Mouse (Mus musculus): ENCODE data around the gene Tmem109. TPM values are rescaled to one million over a fixed set of nuclear protein-coding genes. Genes with fewer than 3 reads are reported as not detected.

Tmem109 gene
- total and polyA plus RNA-seq, 2 experiments from 2014 or later = 27.9 to 37.4 TPM

GRCm38 (mm10) chr19:10842914-10843313 is 38.9 kb downstream of the Tmem109 start:
- no peaks in the 10 kb centered on the region for H3K27me3 ChIP-seq (ENCODE audit: insufficient read depth, low read length)
- H3K4me1 ChIP-seq (ENCODE audit: insufficient read depth, low read length) = 0 out of 2 replicates have a peak, but pooled peaks cover 7% of the 10 kb centered on the region
- H3K9me3 ChIP-seq (ENCODE audit: low read length) = no peaks in the 10 kb centered on the region
- no peak overlapping the region for H3K27ac ChIP-seq
- no peak overlapping the region for H3K9ac ChIP-seq (replicated peaks; ENCODE audit: low read length)
- H3K36me3 ChIP-seq (ENCODE audit: insufficient read depth, low read length) = no peaks in the 10 kb centered on the region
- no peak for ATAC-seq
- H3K4me2 ChIP-seq (ENCODE audit: low read depth, low read length) = no peak overlapping the region
- no peak overlapping the region for H3K4me3 ChIP-seq (ENCODE audit: low read length)
- DNase-seq (ENCODE audit: low spot score) = no peak
- WGBS = 48% methylated on average over 24 of the region's 24 CpGs
- TF ChIP-seq CTCF (IDR thresholded peaks at IDR 0.05; ENCODE audit: low read depth) = no peak

- no peaks in the 10 kb centered on the region for H3K4me1 ChIP-seq (ENCODE audit: insufficient read depth, low read length)
Measured at GRCm38 (mm10) chr19:10841721-10842626, 39.8 kb downstream of the Tmem109 start.

GRCm38 (mm10) chr19:10839010-10839892 is 42.5 kb downstream of the Tmem109 start, which contains the start of gene Slc15a3:
Gene Slc15a3, plus strand, starts transcription at chr19:10839727.
- ATAC-seq = no peak
- WGBS = 84% methylated on average over 14 of the region's 15 CpGs
- H3K4me3 ChIP-seq (ENCODE audit: low read length) = no peak within 1 kb of the TSS
- no peak within 1 kb of the TSS for H3K27ac ChIP-seq
- no peaks in the 10 kb centered on the region for H3K36me3 ChIP-seq (ENCODE audit: insufficient read depth, low read length)
- no peak for DNase-seq (ENCODE audit: low spot score)
- no peaks in the 10 kb centered on the region for H3K27me3 ChIP-seq (ENCODE audit: insufficient read depth, low read length)
- no peak for TF ChIP-seq CTCF (IDR thresholded peaks at IDR 0.05; ENCODE audit: low read depth)
- no peaks in the 10 kb centered on the region for H3K9me3 ChIP-seq (ENCODE audit: low read length)
- H3K4me1 ChIP-seq (ENCODE audit: insufficient read depth, low read length) = no peaks in the 10 kb centered on the region
- no peak within 1 kb of the TSS for H3K4me2 ChIP-seq (ENCODE audit: low read depth, low read length)
- no peak within 1 kb of the TSS for H3K9ac ChIP-seq (replicated peaks; ENCODE audit: low read length)

More at GRCm38 (mm10) chr19:10841721-10842626, 39.8 kb downstream of the Tmem109 start:
- Histone ChIP-seq H3K27me3 (ENCODE audit: insufficient read depth, low read length) (no peaks in the 10 kb centered on the region), H3K4me2 (ENCODE audit: low read depth, low read length) (no peak overlapping the region), H3K9me3 (ENCODE audit: low read length) (no peaks in the 10 kb centered on the region), H3K4me3 (ENCODE audit: low read length) (no peak overlapping the region), H3K9ac (replicated peaks; ENCODE audit: low read length) (no peak overlapping the region), H3K27ac (no peak overlapping the region), H3K36me3 (ENCODE audit: insufficient read depth, low read length) (no peaks in the 10 kb centered on the region)
- DNase-seq (ENCODE audit: low spot score) (no peak), ATAC-seq (no peak)
- TF ChIP-seq CTCF (IDR thresholded peaks at IDR 0.05; ENCODE audit: low read depth) = no peak
- 47% methylated on average over 16 of the region's 16 CpGs for WGBS

GRCm38 (mm10) chr19:10835671-10836070 is 46.1 kb downstream of the Tmem109 start:
- Histone ChIP-seq H3K4me3 (ENCODE audit: low read length) (no peak overlapping the region), H3K4me2 (ENCODE audit: low read depth, low read length) (no peak overlapping the region), H3K27ac (no peak overlapping the region), H3K36me3 (ENCODE audit: insufficient read depth, low read length) (no peaks in the 10 kb centered on the region), H3K9ac (replicated peaks; ENCODE audit: low read length) (no peak overlapping the region), H3K9me3 (ENCODE audit: low read length) (no peaks in the 10 kb centered on the region), H3K4me1 (ENCODE audit: insufficient read depth, low read length) (no peaks in the 10 kb centered on the region), H3K27me3 (ENCODE audit: insufficient read depth, low read length) (no peaks in the 10 kb centered on the region)
- DNase-seq (ENCODE audit: low spot score) (no peak), ATAC-seq (no peak)
- TF ChIP-seq CTCF (IDR thresholded peaks at IDR 0.05; ENCODE audit: low read depth) = no peak
- 68% methylated on average over 3 of the region's 3 CpGs for whole genome bisulfite sequencing

GRCm38 (mm10) chr19:10833611-10834010 is 48.2 kb downstream of the Tmem109 start:
- H3K27me3 ChIP-seq (ENCODE audit: insufficient read depth, low read length) = no peaks in the 10 kb centered on the region
- no peaks in the 10 kb centered on the region for H3K36me3 ChIP-seq (ENCODE audit: insufficient read depth, low read length)
- H3K4me3 ChIP-seq (ENCODE audit: low read length) = no peak overlapping the region
- 82% methylated on average over 3 of the region's 3 CpGs for WGBS
- DNase-seq (ENCODE audit: low spot score) (no peak), ATAC-seq (no peak)
- no peak overlapping the region for H3K9ac ChIP-seq (replicated peaks; ENCODE audit: low read length)
- no peaks in the 10 kb centered on the region for H3K4me1 ChIP-seq (ENCODE audit: insufficient read depth, low read length)
- TF ChIP-seq CTCF (IDR thresholded peaks at IDR 0.05; ENCODE audit: low read depth) = no peak
- H3K27ac ChIP-seq = no peak overlapping the region
- H3K9me3 ChIP-seq (ENCODE audit: low read length) = no peaks in the 10 kb centered on the region
- no peak overlapping the region for H3K4me2 ChIP-seq (ENCODE audit: low read depth, low read length)

- DNase-seq (ENCODE audit: low spot score) (no peak), ATAC-seq (no peak)
- no peak overlapping the region for H3K4me3 ChIP-seq (ENCODE audit: low read length)
- no peak for TF ChIP-seq CTCF (IDR thresholded peaks at IDR 0.05; ENCODE audit: low read depth)
- no peaks in the 10 kb centered on the region for H3K36me3 ChIP-seq (ENCODE audit: insufficient read depth, low read length)
- H3K9ac ChIP-seq (replicated peaks; ENCODE audit: low read length) = no peak overlapping the region
- no peaks in the 10 kb centered on the region for H3K9me3 ChIP-seq (ENCODE audit: low read length)
- H3K27ac ChIP-seq = no peak overlapping the region
- H3K4me1 ChIP-seq (ENCODE audit: insufficient read depth, low read length) = no peaks in the 10 kb centered on the region
- WGBS = 85% methylated on average over 3 of the region's 3 CpGs
- H3K27me3 ChIP-seq (ENCODE audit: insufficient read depth, low read length) = no peaks in the 10 kb centered on the region
- no peak overlapping the region for H3K4me2 ChIP-seq (ENCODE audit: low read depth, low read length)
Measured at GRCm38 (mm10) chr19:10832030-10832429, 49.8 kb downstream of the Tmem109 start.
